Mouse (Mus musculus): ENCODE measurements around the gene Ankub1.

DNA sequence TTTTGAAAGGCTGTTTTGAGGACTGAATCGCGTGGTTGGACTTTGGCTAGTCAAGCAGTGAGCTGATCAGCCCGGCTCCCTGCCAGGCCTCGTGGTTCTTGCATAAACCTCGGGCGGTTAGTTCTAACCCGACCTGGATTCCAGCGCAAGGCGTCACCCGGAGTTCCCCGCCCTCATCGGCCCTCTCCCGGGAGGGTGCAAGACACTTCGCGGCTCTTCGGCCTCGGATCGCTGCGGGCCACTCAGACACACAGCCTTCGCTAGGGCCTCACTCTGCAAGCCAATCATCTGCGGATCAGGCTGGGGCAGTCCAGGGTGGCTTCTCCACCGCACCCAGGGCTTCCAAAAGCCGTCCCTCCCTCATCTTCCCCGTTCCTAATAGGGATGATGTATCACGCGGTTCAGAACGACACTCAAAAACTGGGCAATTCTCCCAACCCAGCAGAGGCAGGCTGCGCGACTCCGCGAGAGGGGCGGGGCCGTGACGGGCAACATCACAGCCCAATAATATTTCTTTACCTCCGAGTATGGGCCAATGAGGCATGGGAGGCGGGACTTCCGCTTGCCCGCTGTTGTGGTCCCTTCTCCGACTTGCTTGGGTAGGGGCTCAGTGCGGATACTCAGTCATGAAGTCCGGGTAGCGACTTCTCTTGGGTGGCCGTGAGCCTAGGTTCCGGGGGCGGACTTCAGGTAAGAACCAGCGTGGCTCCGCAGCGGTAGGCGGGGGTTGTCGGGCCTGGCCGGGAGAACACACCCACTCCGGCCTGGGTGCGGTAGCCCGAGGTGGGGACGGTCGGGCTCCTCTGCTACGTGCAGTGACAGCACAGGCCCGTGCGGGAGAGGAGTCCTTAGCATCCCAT, 43.1 kb upstream of the Ankub1 start, which contains the start of gene Rnf13:
- TF ChIP-seq POLR2A (IDR thresholded peaks at IDR 0.05; ENCODE audit: insufficient read depth, low read depth, low read length) (no peak), CTCF (IDR thresholded peaks at IDR 0.05; ENCODE audit: insufficient read depth, low read depth, low read length) (no peak)

Data from olfactory bulb, adult 2 months (tissue).